Mouse (Mus musculus): ENCODE data around the gene Elavl3. TPM values are rescaled to one million over a fixed set of nuclear protein-coding genes. Genes with fewer than 3 reads are reported as not detected.

The Elavl3 gene
- polyA plus RNA-seq (2012; fragmentation: generic; extraction: Trizol) = under 1 TPM in 1 of 2 experiments, not detected in 1; 0.05 TPM

GRCm38 (mm10) chr9:22051958-22052254, at the start of gene Elavl3:
Gene Elavl3 (minus strand): TSS chr9:22052023.

GRCm38 (mm10) chr9:22098993-22099696, 47.3 kb upstream of the Elavl3 start, which contains the start of gene Cnn1:
Gene Cnn1 (plus strand): TSS chr9:22099216.

GRCm38 (mm10) chr9:22085022-22085834, 33.4 kb upstream of the Elavl3 start, which contains the start of gene Ecsit:
Gene Ecsit (minus strand): TSS chr9:22085438.

GRCm38 (mm10) chr9:22070791-22071573, 19.2 kb upstream of the Elavl3 start, which contains the start of the genes Gm49318 and Zfp653:
Gene Gm49318 (minus strand): TSS chr9:22071259.
Gene Zfp653 (minus strand): TSS chr9:22071376.

GRCm38 (mm10) chr9:22002194-22003162, 49.3 kb downstream of the Elavl3 start, which contains the start of the genes Ccdc151 and Prkcsh:
Gene Ccdc151 (minus strand): TSS chr9:22002634.
Gene Prkcsh (plus strand): TSS chr9:22002806.

GRCm38 (mm10) chr9:21989230-21990110, 62.4 kb downstream of the Elavl3 start, which contains the start of gene Rgl3:
Gene Rgl3 (minus strand): TSS chr9:21989446.

Other genes starting within 250 kb of the Elavl3 start
- gene Angptl8, start 216.5 kb downstream of the Elavl3 start, polyA plus RNA-seq (2012; fragmentation: generic; extraction: Trizol) = not detected
- gene Dock6, start 199.4 kb downstream of the Elavl3 start, polyA plus RNA-seq (2012; fragmentation: generic; extraction: Trizol) = 10 to 100 TPM in 1 of 2 experiments, 1 to 10 TPM in 1; 2.3 to 10.7 TPM
- gene Rab3d, start 133.8 kb downstream of the Elavl3 start, polyA plus RNA-seq (2012; fragmentation: generic; extraction: Trizol) = 10 to 100 TPM in 1 of 2 experiments, 1 to 10 TPM in 1; 2.4 to 10.6 TPM
- 1 to 10 TPM; 2.1 to 6.2 TPM for gene Ccdc159, start 124.6 kb downstream of the Elavl3 start, polyA plus RNA-seq (2012; fragmentation: generic; extraction: Trizol)
- gene Tmem205, start 124.5 kb downstream of the Elavl3 start, polyA plus RNA-seq (2012; fragmentation: generic; extraction: Trizol) = 100 to 1,000 TPM in 1 of 2 experiments, 10 to 100 TPM in 1; 68.4 to 138 TPM
- 10 to 100 TPM; 10.1 to 21.5 TPM for gene Plppr2, start 115.0 kb downstream of the Elavl3 start, polyA plus RNA-seq (2012; fragmentation: generic; extraction: Trizol)
- gene Swsap1, start 96.3 kb downstream of the Elavl3 start, polyA plus RNA-seq (2012; fragmentation: generic; extraction: Trizol) = 1 to 10 TPM; 6.5 to 8.7 TPM
- gene Epor, start 88.5 kb downstream of the Elavl3 start, polyA plus RNA-seq (2012; fragmentation: generic; extraction: Trizol) = under 1 TPM; 0.04 to 0.52 TPM
- 10 to 100 TPM in 1 of 2 experiments, 1 to 10 TPM in 1; 4.1 to 10.4 TPM for gene Rgl3, start 62.6 kb downstream of the Elavl3 start, polyA plus RNA-seq (2012; fragmentation: generic; extraction: Trizol)
- gene Ccdc151, start 49.4 kb downstream of the Elavl3 start, polyA plus RNA-seq (2012; fragmentation: generic; extraction: Trizol) = 1 to 10 TPM in 1 of 2 experiments, under 1 TPM in 1; 0.64 to 1.9 TPM
- 100 to 1,000 TPM; 110 to 200 TPM for gene Prkcsh, start 49.2 kb downstream of the Elavl3 start, polyA plus RNA-seq (2012; fragmentation: generic; extraction: Trizol)
- gene Gm49318, start 19.2 kb upstream of the Elavl3 start, polyA plus RNA-seq (2012; fragmentation: generic; extraction: Trizol) = not detected
- 10 to 100 TPM in 1 of 2 experiments, 1 to 10 TPM in 1; 4.2 to 10.3 TPM for gene Zfp653, start 19.4 kb upstream of the Elavl3 start, polyA plus RNA-seq (2012; fragmentation: generic; extraction: Trizol)
- 10 to 100 TPM; 15.6 to 33.1 TPM for gene Ecsit, start 33.4 kb upstream of the Elavl3 start, polyA plus RNA-seq (2012; fragmentation: generic; extraction: Trizol)
- gene Cnn1, start 47.2 kb upstream of the Elavl3 start, polyA plus RNA-seq (2012; fragmentation: generic; extraction: Trizol) = under 1 TPM; 0.05 to 0.18 TPM
- gene Elof1, start 65.1 kb upstream of the Elavl3 start, polyA plus RNA-seq (2012; fragmentation: generic; extraction: Trizol) = 100 to 1,000 TPM; 183 to 259 TPM
- not detected for gene Acp5, start 83.7 kb upstream of the Elavl3 start, polyA plus RNA-seq (2012; fragmentation: generic; extraction: Trizol)
- gene Pigyl, start 104.8 kb upstream of the Elavl3 start, polyA plus RNA-seq (2012; fragmentation: generic; extraction: Trizol) = 10 to 100 TPM; 51.2 to 91.4 TPM
- not detected for gene Zfp872, start 136.1 kb upstream of the Elavl3 start, polyA plus RNA-seq (2012; fragmentation: generic; extraction: Trizol)
- 1 to 10 TPM; 1.4 to 5.2 TPM for gene Zfp809, start 173.7 kb upstream of the Elavl3 start, polyA plus RNA-seq (2012; fragmentation: generic; extraction: Trizol)
- under 1 TPM; 0.06 to 0.71 TPM for gene Zfp599, start 207.9 kb upstream of the Elavl3 start, polyA plus RNA-seq (2012; fragmentation: generic; extraction: Trizol)

Measured in C3H10T1/2 (cell line).